Mouse (Mus musculus) embryonic facial prominence, embryonic 13.5 days (tissue): ENCODE measurements around the gene Ybx3. TPM values are rescaled to one million over a fixed set of nuclear protein-coding genes. Genes with fewer than 3 reads are reported as not detected.

Experiments
- ATAC-seq: fragments of 200-750 bp; cut with Nextera tagmentation; 2 replicates; pipeline ENCODE4 v1.8.0; 2017; ENCODE audit warnings: low read depth; ENCODE audit not compliant: insufficient number of reproducible peaks, insufficient read depth, low FRiP score, low TSS enrichment
- H3K27ac ChIP-seq: fragments of 300-500 bp; sonication (generic); 2 replicates; pipeline ENCODE4 v1.5.1; 2015; ENCODE audit warnings: moderate library complexity, mild to moderate bottlenecking, inconsistent platforms
- H3K27me3 ChIP-seq: fragments of 300-500 bp; sonication (generic); 2 replicates; pipeline ENCODE4 v1.6.1; 2015; ENCODE audit warnings: mild to moderate bottlenecking, inconsistent platforms
- H3K36me3 ChIP-seq: fragments of 300-500 bp; sonication (generic); 2 replicates; pipeline ENCODE4 v1.6.1; 2015; ENCODE audit warnings: mild to moderate bottlenecking, inconsistent platforms
- H3K4me1 ChIP-seq: fragments of 300-500 bp; sonication (generic); 2 replicates; pipeline ENCODE4 v1.6.1; 2015; ENCODE audit warnings: inconsistent platforms
- H3K4me2 ChIP-seq: fragments of 300-500 bp; sonication (generic); 2 replicates; pipeline ENCODE4 v1.6.1; 2015; ENCODE audit warnings: moderate library complexity, mild to moderate bottlenecking, inconsistent platforms
- H3K4me3 ChIP-seq: fragments of 300-500 bp; sonication (generic); 2 replicates; pipeline ENCODE4 v1.5.1; 2015; ENCODE audit warnings: mild to moderate bottlenecking, inconsistent platforms
- H3K9ac ChIP-seq: fragments of 300-500 bp; sonication (generic); 2 replicates; pipeline ENCODE4 v1.6.1; 2015; ENCODE audit warnings: mild to moderate bottlenecking, inconsistent platforms
- H3K9me3 ChIP-seq: fragments of 300-500 bp; sonication (generic); 2 replicates; pipeline ENCODE4 v1.6.1; 2016; ENCODE audit warnings: inconsistent platforms
- WGBS: fragments of 180-500 bp; shearing (Covaris S2); methylation state at CpG from one replicate; pipeline ENCODE4 v1.1.7; 2015; ENCODE audit warnings: mixed read lengths; 5-methylcytosine and 5-hydroxymethylcytosine counted together
- polyA plus RNA-seq: library from polyadenylated mRNA; unstranded; fragments of >200 nt; fragmentation: Nextera tagmentation; extraction: Ambion mirVana; gene quantifications from 2 replicates; pipeline ENCODE4 v1.2.1, GENCODE M21; 2015

Gene Ybx3
- polyA plus RNA-seq, 1 experiment from 2014 or later: 49.3 TPM

- Histone ChIP-seq H3K27me3 (no peaks in the 10 kb centered on the region), H3K4me1 (peaks cover 31% of the 10 kb centered on the region), H3K36me3 (peaks cover 34% of the 10 kb centered on the region), H3K27ac (no peak overlapping the region), H3K9me3 (no peaks in the 10 kb centered on the region), H3K4me3 (no peak overlapping the region), H3K4me2 (no peak overlapping the region), H3K9ac (no peak overlapping the region)
- no peak for ATAC-seq
- WGBS: 62% methylated on average over 14 of the region's 14 CpGs
Measured at GRCm38 (mm10) chr6:131382232-131382983, 5.9 kb downstream of the Ybx3 start.

DNA sequence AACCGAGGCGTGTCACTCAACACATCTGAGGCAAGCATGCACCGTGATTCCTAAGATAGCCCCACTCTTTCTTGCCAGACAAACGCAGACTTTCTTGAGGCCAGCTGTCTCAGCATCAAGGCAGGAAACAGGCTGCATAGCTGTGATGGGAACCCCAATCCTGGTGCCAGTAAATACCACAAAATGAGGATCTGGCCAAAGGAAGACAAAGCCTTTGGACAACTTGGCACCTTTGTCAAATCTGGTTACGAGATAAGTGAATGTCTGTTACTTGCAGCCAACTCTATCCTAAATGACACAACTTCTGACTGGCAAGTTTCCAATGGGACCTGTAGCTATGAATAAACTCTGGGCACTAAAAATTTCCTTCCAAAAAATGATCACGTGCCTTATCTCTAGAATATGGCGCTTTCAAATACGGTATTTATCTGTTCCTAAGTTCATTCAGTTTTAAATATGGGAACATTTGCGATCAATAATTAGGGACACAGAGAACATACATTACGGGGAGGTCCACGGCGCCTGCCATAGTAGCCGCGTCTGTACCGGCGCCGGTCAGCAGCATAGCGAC, 9.3 kb downstream of the Ybx3 start:
- no peak overlapping the region for H3K9ac ChIP-seq
- H3K4me2 ChIP-seq: no peak overlapping the region
- peaks cover 64% of the 10 kb centered on the region for H3K36me3 ChIP-seq
- WGBS: 94% methylated on average over 18 of the region's 18 CpGs
- peaks cover 15% of the 10 kb centered on the region for H3K4me1 ChIP-seq
- no peak overlapping the region for H3K27ac ChIP-seq
- H3K27me3 ChIP-seq: no peaks in the 10 kb centered on the region
- H3K9me3 ChIP-seq: no peaks in the 10 kb centered on the region
- ATAC-seq: no peak
- H3K4me3 ChIP-seq: no peak overlapping the region

GRCm38 (mm10) chr6:131377378-131377777, 10.9 kb downstream of the Ybx3 start:
- Histone ChIP-seq H3K4me3 (no peak overlapping the region), H3K27ac (no peak overlapping the region), H3K4me1 (peaks cover 5% of the 10 kb centered on the region), H3K27me3 (no peaks in the 10 kb centered on the region), H3K4me2 (no peak overlapping the region), H3K36me3 (peaks cover 70% of the 10 kb centered on the region), H3K9ac (no peak overlapping the region), H3K9me3 (no peaks in the 10 kb centered on the region)
- no peak for ATAC-seq
- 95% methylated on average over 5 of the region's 5 CpGs for WGBS

- Histone ChIP-seq H3K9me3 (no peaks in the 10 kb centered on the region), H3K9ac (no peak overlapping the region)
- WGBS: 84% methylated on average over 13 of the region's 13 CpGs
Measured at GRCm38 (mm10) chr6:131374594-131375340, 13.5 kb downstream of the Ybx3 start.

GRCm38 (mm10) chr6:131373160-131373559, 15.1 kb downstream of the Ybx3 start:
- no peaks in the 10 kb centered on the region for H3K4me1 ChIP-seq
- WGBS: 79% methylated on average over 5 of the region's 5 CpGs
- no peak for ATAC-seq
- no peak overlapping the region for H3K27ac ChIP-seq
- no peaks in the 10 kb centered on the region for H3K9me3 ChIP-seq
- H3K4me2 ChIP-seq: no peak overlapping the region
- H3K27me3 ChIP-seq: no peaks in the 10 kb centered on the region
- H3K36me3 ChIP-seq: peaks cover 78% of the 10 kb centered on the region
- no peak overlapping the region for H3K9ac ChIP-seq
- no peak overlapping the region for H3K4me3 ChIP-seq

More at GRCm38 (mm10) chr6:131374594-131375340, 13.5 kb downstream of the Ybx3 start:
- Histone ChIP-seq H3K4me3 (no peak overlapping the region), H3K27me3 (no peaks in the 10 kb centered on the region), H3K36me3 (peaks cover 81% of the 10 kb centered on the region), H3K27ac (no peak overlapping the region), H3K4me2 (no peak overlapping the region), H3K4me1 (no peaks in the 10 kb centered on the region)
- no peak for ATAC-seq

GRCm38 (mm10) chr6:131370767-131371166, 17.5 kb downstream of the Ybx3 start:
- Histone ChIP-seq H3K4me1 (no peaks in the 10 kb centered on the region), H3K27me3 (no peaks in the 10 kb centered on the region), H3K9ac (no peak overlapping the region), H3K27ac (no peak overlapping the region), H3K36me3 (peaks cover 71% of the 10 kb centered on the region), H3K4me3 (no peak overlapping the region), H3K9me3 (no peaks in the 10 kb centered on the region), H3K4me2 (no peak overlapping the region)
- ATAC-seq: no peak
- WGBS: 93% methylated on average over 5 of the region's 5 CpGs

DNA sequence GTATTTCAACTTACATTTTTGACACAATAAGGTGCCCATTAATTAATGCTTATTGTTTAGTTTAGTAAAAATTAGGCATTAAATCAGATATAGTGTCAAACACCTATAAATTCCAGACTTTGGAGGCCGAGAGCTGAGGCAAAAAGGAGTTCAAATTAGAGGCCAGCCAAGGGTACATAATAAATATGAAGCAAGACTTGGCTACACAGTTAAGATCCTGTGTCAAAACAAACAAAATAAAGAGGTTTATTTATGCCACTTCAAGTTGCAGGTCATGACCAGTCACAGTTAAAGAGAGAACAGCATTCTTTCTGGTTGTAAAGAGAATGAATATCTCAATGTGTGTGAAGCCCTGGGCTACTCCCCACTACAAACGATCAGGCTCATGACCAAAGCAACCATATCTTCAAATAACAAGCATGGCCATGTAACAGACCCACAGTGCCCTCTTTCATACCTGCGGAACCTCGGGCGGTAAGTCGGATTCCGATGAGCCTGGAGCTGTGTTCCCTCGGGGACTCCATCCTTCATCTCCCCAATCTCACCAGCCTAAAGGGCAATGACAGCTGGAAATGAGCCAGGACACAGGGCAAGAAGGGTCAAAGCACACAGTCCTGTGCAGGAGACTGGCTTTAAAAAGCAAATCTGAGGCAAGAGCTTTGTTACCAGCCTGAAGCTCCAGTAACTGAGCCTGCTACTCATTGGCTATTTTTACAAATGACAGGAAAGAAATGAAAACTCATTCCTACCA, 18.2 kb downstream of the Ybx3 start:
- Histone ChIP-seq H3K36me3 (peaks cover 68% of the 10 kb centered on the region), H3K27ac (no peak overlapping the region), H3K4me2 (no peak overlapping the region), H3K4me3 (no peak overlapping the region), H3K9ac (no peak overlapping the region), H3K27me3 (no peaks in the 10 kb centered on the region), H3K4me1 (no peaks in the 10 kb centered on the region), H3K9me3 (no peaks in the 10 kb centered on the region)
- no peak for ATAC-seq
- whole genome bisulfite sequencing: 72% methylated on average over 8 of the region's 8 CpGs

GRCm38 (mm10) chr6:131367101-131367500, 21.2 kb downstream of the Ybx3 start:
- Histone ChIP-seq H3K4me2 (no peak overlapping the region), H3K9me3 (no peaks in the 10 kb centered on the region), H3K27ac (no peak overlapping the region), H3K4me3 (no peak overlapping the region), H3K36me3 (peaks cover 68% of the 10 kb centered on the region), H3K27me3 (no peaks in the 10 kb centered on the region), H3K9ac (no peak overlapping the region), H3K4me1 (no peaks in the 10 kb centered on the region)
- no peak for ATAC-seq
- WGBS: 46% methylated on average over 4 of the region's 4 CpGs

DNA sequence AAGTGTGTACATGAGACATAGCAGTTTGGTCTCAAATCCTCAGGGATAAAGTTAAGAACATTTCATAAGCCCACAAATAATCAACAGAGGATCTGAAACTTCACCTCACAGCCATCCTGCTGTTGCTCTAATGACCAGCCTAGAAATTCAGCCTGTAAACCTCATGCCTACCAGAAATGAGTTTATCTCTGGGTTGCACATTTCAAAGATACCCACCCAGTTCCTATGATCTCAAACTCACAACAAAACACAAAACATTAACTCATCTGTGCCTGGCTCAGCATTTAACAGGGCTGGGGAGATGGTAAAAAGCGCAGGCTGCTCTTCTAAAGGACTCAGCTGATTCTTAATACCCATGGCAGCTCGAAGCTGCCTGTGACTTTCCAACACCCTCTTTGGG, 23.9 kb downstream of the Ybx3 start:
- Histone ChIP-seq H3K27ac (no peak overlapping the region), H3K4me3 (no peak overlapping the region), H3K9ac (no peak overlapping the region), H3K27me3 (no peaks in the 10 kb centered on the region), H3K4me2 (no peak overlapping the region), H3K9me3 (no peaks in the 10 kb centered on the region), H3K4me1 (no peaks in the 10 kb centered on the region), H3K36me3 (peaks cover 46% of the 10 kb centered on the region)
- no peak for ATAC-seq
- WGBS: 90% methylated on average over 2 of the region's 2 CpGs

- H3K4me1 ChIP-seq: no peaks in the 10 kb centered on the region
- H3K36me3 ChIP-seq: peaks cover 34% of the 10 kb centered on the region
- H3K9me3 ChIP-seq: no peaks in the 10 kb centered on the region
- H3K27me3 ChIP-seq: no peaks in the 10 kb centered on the region
- 80% methylated on average over 7 of the region's 7 CpGs for WGBS
- H3K27ac ChIP-seq: no peak overlapping the region
- no peak for ATAC-seq
- no peak overlapping the region for H3K4me2 ChIP-seq
- no peak overlapping the region for H3K4me3 ChIP-seq
- no peak overlapping the region for H3K9ac ChIP-seq
Measured at GRCm38 (mm10) chr6:131362987-131363765, 25.1 kb downstream of the Ybx3 start.

- 77% methylated on average over 5 of the region's 5 CpGs for WGBS
- Histone ChIP-seq H3K4me2 (no peak overlapping the region), H3K27ac (no peak overlapping the region), H3K27me3 (no peaks in the 10 kb centered on the region), H3K9ac (no peak overlapping the region), H3K4me3 (no peak overlapping the region), H3K4me1 (no peaks in the 10 kb centered on the region), H3K9me3 (no peaks in the 10 kb centered on the region), H3K36me3 (peaks cover 20% of the 10 kb centered on the region)
- no peak for ATAC-seq
Measured at GRCm38 (mm10) chr6:131360693-131361092, 27.6 kb downstream of the Ybx3 start.
